22 mouse cellular contexts compared by ENCODE assay signal in the genomic region with DNA sequence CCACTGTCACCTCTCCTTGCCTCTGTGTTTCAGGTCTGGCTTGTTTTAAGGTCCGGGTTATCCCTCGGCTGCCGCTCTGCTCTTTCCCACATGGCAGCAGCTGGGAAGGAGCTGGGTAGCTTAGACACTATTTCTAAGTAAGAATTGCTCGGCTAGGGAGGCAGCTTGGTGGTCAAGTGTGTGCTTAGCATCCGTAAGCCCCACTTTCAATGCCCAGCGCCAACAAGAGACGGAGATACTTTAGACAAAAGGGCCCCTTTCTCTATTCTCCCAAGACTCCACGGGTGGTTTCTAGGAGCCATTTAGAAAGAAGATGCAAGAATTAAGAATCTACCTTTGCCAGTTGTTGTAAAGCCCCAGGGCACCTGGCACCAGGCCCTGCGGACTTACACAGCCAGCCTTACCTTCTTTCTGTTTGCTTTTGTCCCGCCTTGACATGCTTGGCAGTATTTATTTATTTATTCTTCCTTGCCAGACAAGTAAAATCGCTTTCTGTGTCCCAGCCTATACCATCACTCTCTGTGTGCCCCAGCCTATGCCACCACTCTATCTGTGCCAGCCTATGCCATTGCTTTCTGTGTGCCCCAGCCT.
"Had no signal": no experiment of that assay in that cellular context is flagged by ENCODE, and none has a peak within 500 bp of the region (broad histone marks: within the 10 kb centered on the region; RNA-seq: fewer than 3 reads in every experiment).

No protein-coding gene starts in this region.

- H3K27ac ChIP-seq: limb, embryonic 15.5 days; lung, embryonic 15.5 days; midbrain, embryonic 10.5 days; midbrain, embryonic 13.5 days; neural tube, embryonic 13.5 days; stomach, embryonic 15.5 days had no signal

- H3K9me3 ChIP-seq: limb, embryonic 15.5 days; lung, embryonic 15.5 days; megakaryocyte, embryonic 14.5 days; midbrain, embryonic 10.5 days; midbrain, embryonic 13.5 days; neural tube, embryonic 13.5 days; stomach, embryonic 15.5 days had no signal

- H3K27me3 ChIP-seq: limb, embryonic 15.5 days; lung, embryonic 15.5 days; megakaryocyte, embryonic 14.5 days; midbrain, embryonic 13.5 days; neural tube, embryonic 13.5 days; stomach, embryonic 15.5 days had no signal

- ATAC-seq: inflammation-experienced regulatory T-cells, adult 6 months; intestine, embryonic 16.5 days; midbrain, embryonic 13.5 days; midbrain, embryonic 16.5 days had no signal

- H3K4me3 ChIP-seq: limb, embryonic 15.5 days; lung, embryonic 15.5 days; megakaryocyte, embryonic 14.5 days; midbrain, embryonic 10.5 days; midbrain, embryonic 13.5 days; myocyte; neural tube, embryonic 13.5 days; stomach, embryonic 15.5 days had no signal

- H3K4me2 ChIP-seq: limb, embryonic 15.5 days; lung, embryonic 15.5 days; midbrain, embryonic 13.5 days; neural tube, embryonic 13.5 days; stomach, embryonic 15.5 days had no signal

- DNase-seq: kidney, adult 18-20 months; kidney, adult 9 months; kidney, postnatal 14 days; kidney, postnatal 4 days; lung, postnatal 10 days; lung, postnatal 36 days; retina, postnatal 1 day; right cerebral cortex, postnatal 25 days; spleen, adult 18-20 months; thymus, adult 18-20 months; thymus, postnatal 36 days had no signal

- H3K9ac ChIP-seq: limb, embryonic 15.5 days; lung, embryonic 15.5 days; midbrain, embryonic 13.5 days; neural tube, embryonic 13.5 days; stomach, embryonic 15.5 days had no signal
